Mouse (Mus musculus) kidney, embryonic 16.5 days (tissue): ENCODE data around the gene Dock6. TPM values are rescaled to one million over a fixed set of nuclear protein-coding genes. Genes with fewer than 3 reads are reported as not detected.
"Not testable (repeated sequence)": the region's sequence is repeated elsewhere in the genome, so short reads cannot be mapped to it uniquely, and the experiment has no call there.

Experiments used
- ATAC-seq: fragments of 200-750 bp; cut with Nextera tagmentation; 2 replicates; pipeline ENCODE4 v1.8.0; 2017; ENCODE audit warnings: moderate TSS enrichment; ENCODE audit not compliant: low FRiP score, low TSS enrichment
- H3K27ac ChIP-seq: fragments of 300-500 bp; sonication (generic); 2 replicates; pipeline ENCODE4 v1.5.1; 2014; ENCODE audit warnings: low read length
- H3K27me3 ChIP-seq: fragments of 300-500 bp; sonication (generic); 2 replicates; pipeline ENCODE4 v1.6.1; 2014; ENCODE audit warnings: low read length, control low read depth, mixed read lengths; ENCODE audit not compliant: insufficient read depth
- H3K36me3 ChIP-seq: fragments of 300-500 bp; sonication (generic); 2 replicates; pipeline ENCODE4 v1.6.1; 2014; ENCODE audit warnings: low read length, control low read depth, mixed read lengths; ENCODE audit not compliant: insufficient read depth
- H3K4me1 ChIP-seq: fragments of 300-500 bp; sonication (generic); 2 replicates; pipeline ENCODE4 v1.6.1; 2014; ENCODE audit warnings: low read length, control low read depth, mixed read lengths; ENCODE audit not compliant: insufficient read depth
- H3K4me2 ChIP-seq: fragments of 300-500 bp; sonication (generic); replicated peaks from 2 replicates; pipeline ENCODE4 v1.6.1; 2014; ENCODE audit warnings: low read depth, low read length
- H3K4me3 ChIP-seq: fragments of 300-500 bp; sonication (generic); 2 replicates; pipeline ENCODE4 v1.5.1; 2014; ENCODE audit warnings: mild to moderate bottlenecking, low read length
- H3K9ac ChIP-seq: fragments of 300-500 bp; sonication (generic); replicated peaks from 2 replicates; pipeline ENCODE4 v1.6.1; 2014; ENCODE audit warnings: low read length
- H3K9me3 ChIP-seq: fragments of 300-500 bp; sonication (generic); 2 replicates; pipeline ENCODE4 v1.6.1; 2016; ENCODE audit warnings: low read length, control low read depth
- WGBS: fragments of 180-500 bp; shearing (Covaris S2); extraction: QIAGEN DNeasy Blood & Tissue Kit; methylation state at CpG from one replicate; pipeline ENCODE4 v1.1.7; 2014; 5-methylcytosine and 5-hydroxymethylcytosine counted together
- polyA plus RNA-seq: library from polyadenylated mRNA; unstranded; fragments of >200 nt; fragmentation: Nextera tagmentation; extraction: Ambion mirVana; gene quantifications from 2 replicates; pipeline ENCODE4 v1.2.1, GENCODE M21; 2015

Dock6 gene
- polyA plus RNA-seq, 1 experiment from 2014 or later = 46.8 TPM

GRCm38 (mm10) chr9:21777726-21778125 lies 74.7 kb downstream of the Dock6 start:
- WGBS = 92% methylated on average over 3 of the region's 3 CpGs
- no peak overlapping the region for H3K4me3 ChIP-seq
- H3K36me3 ChIP-seq = peaks cover 77% of the 10 kb centered on the region
- no peak for ATAC-seq
- H3K27me3 ChIP-seq = no peaks in the 10 kb centered on the region
- no peak overlapping the region for H3K9ac ChIP-seq
- no peak overlapping the region for H3K4me2 ChIP-seq
- H3K9me3 ChIP-seq = 0 out of 2 replicates have a peak, but pooled peaks cover 2% of the 10 kb centered on the region
- H3K4me1 ChIP-seq = 0 out of 2 replicates have a peak, but pooled peaks cover 6% of the 10 kb centered on the region
- no peak overlapping the region for H3K27ac ChIP-seq

- H3K4me3 ChIP-seq = no peak overlapping the region
- ATAC-seq = no peak
These were observed 78.1 kb downstream of the Dock6 start for GRCm38 (mm10) chr9:21774353-21774752.

GRCm38 (mm10) chr9:21773396-21773795 lies 79.0 kb downstream of the Dock6 start:
- not testable (repeated sequence) for H3K4me1 ChIP-seq, H3K27me3 ChIP-seq, H3K4me2 ChIP-seq, H3K27ac ChIP-seq, H3K4me3 ChIP-seq, H3K9me3 ChIP-seq, H3K9ac ChIP-seq, ATAC-seq
- H3K36me3 ChIP-seq = peaks cover 80% of the 10 kb centered on the region
- 85% methylated on average over 5 of the region's 5 CpGs for WGBS

More at GRCm38 (mm10) chr9:21774353-21774752, 78.1 kb downstream of the Dock6 start:
- no peaks in the 10 kb centered on the region for H3K4me1 ChIP-seq
- no peak overlapping the region for H3K4me2 ChIP-seq
- no peaks in the 10 kb centered on the region for H3K27me3 ChIP-seq
- 90% methylated on average over 16 of the region's 16 CpGs for WGBS
- no peak overlapping the region for H3K9ac ChIP-seq
- H3K36me3 ChIP-seq = peaks cover 81% of the 10 kb centered on the region
- H3K27ac ChIP-seq = no peak overlapping the region
- 0 out of 2 replicates have a peak, but pooled peaks cover 2% of the 10 kb centered on the region for H3K9me3 ChIP-seq

GRCm38 (mm10) chr9:21769558-21770183 lies 82.8 kb downstream of the Dock6 start:
- Histone ChIP-seq H3K27me3 (no peaks in the 10 kb centered on the region), H3K27ac (peak overlapping the region; percentile 78; the same call in 1 of the 2 replicates), H3K9me3 (no peaks in the 10 kb centered on the region), H3K36me3 (peaks cover 64% of the 10 kb centered on the region), H3K4me1 (peaks cover 6% of the 10 kb centered on the region; the same call in 1 of the 2 replicates), H3K4me3 (no peak overlapping the region), H3K4me2 (no peak overlapping the region), H3K9ac (no peak overlapping the region)
- 69% methylated on average over 26 of the region's 26 CpGs for WGBS
- peak; percentile 44; the same call in 1 of the 2 replicates for ATAC-seq

- Histone ChIP-seq H3K27ac (peak overlapping the region; percentile 78), H3K27me3 (no peaks in the 10 kb centered on the region), H3K9ac (no peak overlapping the region), H3K4me2 (no peak overlapping the region), H3K4me1 (peaks cover 6% of the 10 kb centered on the region; the same call in 1 of the 2 replicates), H3K9me3 (no peaks in the 10 kb centered on the region; the same call in 1 of the 2 replicates), H3K4me3 (no peak overlapping the region), H3K36me3 (peaks cover 55% of the 10 kb centered on the region)
- ATAC-seq = peak; percentile 20; the same call in 1 of the 2 replicates
- WGBS = 58% methylated on average over 13 of the region's 13 CpGs
These were observed 83.7 kb downstream of the Dock6 start for GRCm38 (mm10) chr9:21768511-21769411.

GRCm38 (mm10) chr9:21767896-21768295 lies 84.5 kb downstream of the Dock6 start:
- Histone ChIP-seq H3K4me1 (peaks cover 6% of the 10 kb centered on the region; the same call in 1 of the 2 replicates), H3K27me3 (no peaks in the 10 kb centered on the region), H3K9me3 (no peaks in the 10 kb centered on the region; the same call in 1 of the 2 replicates), H3K4me3 (no peak overlapping the region), H3K27ac (peak overlapping the region; percentile 78), H3K4me2 (no peak overlapping the region), H3K9ac (no peak overlapping the region), H3K36me3 (peaks cover 49% of the 10 kb centered on the region)
- ATAC-seq = peak; percentile 43; the same call in 1 of the 2 replicates
- 54% methylated on average over 11 of the region's 11 CpGs for WGBS

GRCm38 (mm10) chr9:21764084-21764999 lies 88.1 kb downstream of the Dock6 start:
- no peaks in the 10 kb centered on the region; the same call in 1 of the 2 replicates for H3K9me3 ChIP-seq
- ATAC-seq = no peak
- no peak overlapping the region for H3K9ac ChIP-seq
- peaks cover 10% of the 10 kb centered on the region; the same call in 1 of the 2 replicates for H3K4me1 ChIP-seq
- no peak overlapping the region for H3K4me2 ChIP-seq
- no peak overlapping the region for H3K27ac ChIP-seq
- H3K4me3 ChIP-seq = no peak overlapping the region
- WGBS = 93% methylated on average over 6 of the region's 6 CpGs
- H3K36me3 ChIP-seq = peaks cover 20% of the 10 kb centered on the region; the same call in 1 of the 2 replicates
- no peaks in the 10 kb centered on the region for H3K27me3 ChIP-seq

- H3K4me3 ChIP-seq = no peak overlapping the region
- H3K9me3 ChIP-seq = no peaks in the 10 kb centered on the region; the same call in 1 of the 2 replicates
- ATAC-seq = no peak
- H3K27ac ChIP-seq = no peak overlapping the region
- no peak overlapping the region for H3K4me2 ChIP-seq
- peaks cover 12% of the 10 kb centered on the region for H3K4me1 ChIP-seq
- no peaks in the 10 kb centered on the region for H3K27me3 ChIP-seq
- no peak overlapping the region for H3K9ac ChIP-seq
- no peaks in the 10 kb centered on the region for H3K36me3 ChIP-seq
These were observed 90.3 kb downstream of the Dock6 start for GRCm38 (mm10) chr9:21762135-21762534.
